Mouse (Mus musculus) embryonic facial prominence, embryonic 11.5 days (tissue): ENCODE measurements at regions not wholly inside any gene's neighbourhood (a gene's known extent, or its start where the extent isn't known, plus 50 kb on each side); places are given as distances from the start of the nearest gene placed in this dataset.

Experiments used
- ATAC-seq: fragments of 200-750 bp; cut with Nextera tagmentation; replicated peaks from 2 replicates; pipeline ENCODE4 v1.8.0; 2017; ENCODE audit warnings: low read depth; ENCODE audit not compliant: insufficient number of reproducible peaks, low FRiP score, low TSS enrichment
- DNase-seq: peaks from one replicate; pipeline ENCODE4 v3.0.0-alpha.2; 2015; ENCODE audit warnings: low spot score
- H3K27ac ChIP-seq: fragments of 300-500 bp; sonication (generic); replicated peaks from 2 replicates; pipeline ENCODE4 v1.5.1; 2014; ENCODE audit warnings: mild to moderate bottlenecking, low read depth, low read length, control low read depth
- H3K27me3 ChIP-seq: fragments of 300-500 bp; sonication (generic); 2 replicates; pipeline ENCODE4 v1.6.1; 2014; ENCODE audit warnings: mild to moderate bottlenecking, low read length, moderate library complexity, mixed read lengths; ENCODE audit not compliant: control insufficient read depth, insufficient read depth
- H3K36me3 ChIP-seq: fragments of 300-500 bp; sonication (generic); replicated peaks from 2 replicates; pipeline ENCODE4 v1.6.1; 2014; ENCODE audit warnings: low read depth, mild to moderate bottlenecking, low read length, moderate library complexity, mixed read lengths; ENCODE audit not compliant: control insufficient read depth, insufficient read depth
- H3K4me1 ChIP-seq: fragments of 300-500 bp; sonication (generic); 2 replicates; pipeline ENCODE4 v1.6.1; 2014; ENCODE audit warnings: low read length, mixed read lengths; ENCODE audit not compliant: control insufficient read depth, insufficient read depth
- H3K4me2 ChIP-seq: fragments of 300-500 bp; sonication (generic); 2 replicates; pipeline ENCODE4 v1.6.1; 2014; ENCODE audit warnings: low read depth, mild to moderate bottlenecking, control low read depth, low read length, moderate library complexity
- H3K4me3 ChIP-seq: fragments of 300-500 bp; sonication (generic); 2 replicates; pipeline ENCODE4 v1.5.1; 2014; ENCODE audit warnings: low read depth, low read length, control low read depth
- H3K9ac ChIP-seq: fragments of 300-500 bp; sonication (generic); replicated peaks from 2 replicates; pipeline ENCODE4 v1.6.1; 2014; ENCODE audit warnings: mild to moderate bottlenecking, control low read depth, low read length
- H3K9me3 ChIP-seq: fragments of 300-500 bp; sonication (generic); replicated peaks from 2 replicates; pipeline ENCODE4 v1.6.1; 2016; ENCODE audit warnings: mild to moderate bottlenecking, low read length, inconsistent platforms, mixed read lengths; ENCODE audit not compliant: control insufficient read depth
- WGBS: fragments of 180-500 bp; shearing (Covaris S2); extraction: QIAGEN DNeasy Blood & Tissue Kit; methylation state at CpG from one replicate; pipeline ENCODE4 v1.1.7; 2014; 5-methylcytosine and 5-hydroxymethylcytosine counted together

DNA sequence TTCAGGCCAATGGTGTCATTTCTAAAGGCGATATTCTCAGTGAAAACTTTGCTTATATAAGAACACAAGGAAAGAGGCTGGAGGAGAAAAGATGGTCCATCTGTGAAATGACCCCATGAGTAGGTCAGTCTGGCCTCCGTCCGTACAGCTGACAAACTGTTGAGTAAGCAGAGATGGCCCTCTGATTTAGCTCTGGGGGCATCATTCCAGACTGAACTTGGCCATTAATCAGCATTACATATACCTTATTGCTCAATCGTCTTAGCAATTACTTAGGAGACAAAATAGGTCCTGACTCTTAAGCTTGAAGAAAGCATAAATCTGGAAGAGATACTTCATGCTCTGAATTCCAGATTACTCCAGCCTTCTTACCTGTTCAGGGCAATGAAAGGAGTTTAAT lies 132.8 kb upstream of the Noct start:
- Histone ChIP-seq H3K4me1 (no peaks in the 10 kb centered on the region; the same call in 1 of the 2 replicates), H3K27ac (no peak overlapping the region), H3K9ac (no peak overlapping the region), H3K4me2 (no peak overlapping the region), H3K36me3 (no peaks in the 10 kb centered on the region), H3K4me3 (no peak overlapping the region), H3K9me3 (no peaks in the 10 kb centered on the region), H3K27me3 (no peaks in the 10 kb centered on the region)
- DNase-seq (no peak), ATAC-seq (no peak)
- WGBS: 70% methylated on average over 4 of the region's 4 CpGs

DNA sequence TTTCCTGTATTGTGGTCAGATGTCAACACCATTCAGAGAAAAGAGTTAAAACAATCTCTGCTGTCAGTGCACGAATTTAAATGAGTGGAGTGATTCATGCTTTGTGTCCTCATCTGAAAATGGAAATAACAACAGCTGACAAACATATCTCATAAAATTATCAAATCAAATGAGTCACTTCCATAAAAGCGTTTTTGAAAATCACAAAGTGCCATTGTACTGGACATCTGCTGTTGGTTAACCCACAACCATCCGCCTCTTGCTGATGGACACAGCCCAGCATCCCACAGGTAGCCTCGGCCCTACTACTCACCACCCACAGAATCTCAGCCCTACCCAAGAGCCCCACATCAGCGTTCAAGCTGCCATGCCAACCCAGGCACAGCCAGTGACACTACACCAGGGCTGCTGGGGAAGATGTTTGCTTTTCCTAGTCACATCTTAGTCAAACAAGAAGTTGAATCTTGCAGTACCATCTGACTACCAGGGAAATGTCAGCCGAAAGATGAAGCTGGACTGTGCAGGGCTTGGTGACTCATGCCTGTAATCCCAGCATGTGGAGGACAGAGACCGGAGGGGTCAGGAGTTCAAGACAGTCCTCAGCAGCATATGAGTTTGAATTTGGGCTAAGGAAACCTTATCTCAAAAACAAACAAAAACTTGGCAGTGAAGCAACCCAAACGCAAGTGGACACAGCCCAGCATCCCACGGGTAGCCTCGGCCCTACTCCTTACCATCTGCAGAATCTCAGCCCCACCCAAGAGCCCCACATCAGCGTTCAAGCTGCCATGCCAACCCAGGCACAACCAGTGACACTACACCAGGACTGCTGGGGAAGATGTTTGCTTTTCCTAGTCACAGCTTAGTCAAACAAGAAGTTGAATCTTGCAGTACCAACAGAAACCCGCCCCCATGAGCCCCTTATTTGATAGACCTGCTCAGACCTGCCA lies 131.9 kb upstream of the Noct start:
- 66% methylated on average over 12 of the region's 12 CpGs for WGBS
- no peak overlapping the region for H3K4me3 ChIP-seq
- no peaks in the 10 kb centered on the region; the same call in 1 of the 2 replicates for H3K4me1 ChIP-seq
- no peak overlapping the region for H3K9ac ChIP-seq
- H3K27ac ChIP-seq: no peak overlapping the region
- H3K36me3 ChIP-seq: no peaks in the 10 kb centered on the region
- DNase-seq: no peak
- no peak overlapping the region for H3K4me2 ChIP-seq
- ATAC-seq: no peak
- H3K9me3 ChIP-seq: no peaks in the 10 kb centered on the region
- no peaks in the 10 kb centered on the region for H3K27me3 ChIP-seq

- H3K9me3 ChIP-seq: no peaks in the 10 kb centered on the region
- WGBS: 40% methylated on average over 14 of the region's 14 CpGs
- no peak for ATAC-seq
- H3K4me2 ChIP-seq: no peak overlapping the region
- H3K27ac ChIP-seq: no peak overlapping the region
- H3K4me3 ChIP-seq: no peak overlapping the region
- no peaks in the 10 kb centered on the region for H3K36me3 ChIP-seq
- DNase-seq: no peak
- no peaks in the 10 kb centered on the region for H3K4me1 ChIP-seq
- no peaks in the 10 kb centered on the region for H3K27me3 ChIP-seq
- H3K9ac ChIP-seq: no peak overlapping the region
Measured at GRCm38 (mm10) chr3:51095847-51096447, 128.3 kb upstream of the Noct start.

- 36% methylated on average over 6 of the region's 6 CpGs for WGBS
- Histone ChIP-seq H3K4me1 (no peaks in the 10 kb centered on the region), H3K9ac (no peak overlapping the region), H3K9me3 (no peaks in the 10 kb centered on the region), H3K4me3 (no peak overlapping the region), H3K27me3 (no peaks in the 10 kb centered on the region), H3K4me2 (no peak overlapping the region), H3K36me3 (no peaks in the 10 kb centered on the region), H3K27ac (no peak overlapping the region)
- no peak for DNase-seq
- no peak for ATAC-seq
Measured at GRCm38 (mm10) chr3:51096545-51096944, 127.7 kb upstream of the Noct start.

GRCm38 (mm10) chr3:51097362-51097761 lies 126.9 kb upstream of the Noct start:
- H3K36me3 ChIP-seq: no peaks in the 10 kb centered on the region
- no peaks in the 10 kb centered on the region for H3K27me3 ChIP-seq
- H3K4me3 ChIP-seq: no peak overlapping the region
- no peak overlapping the region for H3K9ac ChIP-seq
- ATAC-seq (no peak), DNase-seq (no peak)
- WGBS: 85% methylated on average over 10 of the region's 10 CpGs
- H3K27ac ChIP-seq: no peak overlapping the region
- H3K4me2 ChIP-seq: no peak overlapping the region
- H3K4me1 ChIP-seq: no peaks in the 10 kb centered on the region
- no peaks in the 10 kb centered on the region for H3K9me3 ChIP-seq

DNA sequence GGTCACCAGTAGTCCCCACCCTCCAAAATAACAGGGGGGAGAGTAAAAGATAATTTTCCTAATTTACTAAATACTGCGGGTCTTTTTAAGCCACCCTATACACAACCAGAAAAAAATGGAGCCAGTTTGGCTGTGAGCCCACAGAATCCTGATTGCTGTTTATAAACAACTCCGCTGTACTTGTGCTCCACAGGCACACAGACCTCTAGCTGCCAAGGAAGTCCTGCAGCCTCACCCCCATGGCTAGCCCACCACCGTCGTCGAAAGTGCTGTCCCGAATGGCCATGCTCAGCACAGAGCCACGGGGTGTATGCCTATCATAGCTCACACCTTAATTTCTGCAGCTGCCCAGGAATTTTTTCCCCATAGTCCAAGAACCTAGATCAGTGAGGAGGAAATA lies 124.3 kb upstream of the Noct start:
- H3K4me1 ChIP-seq: no peaks in the 10 kb centered on the region
- H3K4me2 ChIP-seq: no peak overlapping the region
- WGBS: 93% methylated on average over 7 of the region's 7 CpGs
- H3K4me3 ChIP-seq: no peak overlapping the region
- no peaks in the 10 kb centered on the region for H3K36me3 ChIP-seq
- H3K9me3 ChIP-seq: no peaks in the 10 kb centered on the region
- H3K27me3 ChIP-seq: no peaks in the 10 kb centered on the region
- no peak overlapping the region for H3K9ac ChIP-seq
- ATAC-seq (no peak), DNase-seq (no peak)
- H3K27ac ChIP-seq: no peak overlapping the region

DNA sequence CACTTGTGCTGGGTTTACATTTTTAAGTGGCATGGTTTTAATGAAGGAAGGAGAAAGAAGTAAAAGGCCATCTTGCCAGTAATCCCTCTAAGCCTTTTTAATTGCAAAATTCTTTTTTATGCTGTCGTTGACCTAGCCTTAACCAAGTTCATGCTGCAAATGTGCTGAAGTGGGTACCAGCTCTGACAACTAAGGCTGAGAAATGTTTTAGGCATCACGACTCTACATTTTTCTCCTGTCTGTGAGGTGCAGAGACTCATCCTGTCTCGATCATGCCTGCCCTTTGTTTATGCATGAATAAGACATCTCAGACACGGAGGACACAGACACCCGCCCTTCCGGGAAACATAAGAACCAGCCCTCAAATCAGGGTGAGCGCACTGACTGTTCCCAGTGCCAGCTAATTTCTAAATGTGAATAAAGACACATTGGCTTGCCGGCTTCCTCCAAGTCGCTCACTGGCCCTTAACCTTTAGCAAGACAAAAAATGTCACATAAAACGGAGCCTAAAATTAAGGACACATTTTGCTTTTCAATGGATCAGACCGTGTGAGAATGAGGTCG lies 115.5 kb upstream of the Noct start:
- no peaks in the 10 kb centered on the region for H3K27me3 ChIP-seq
- no peak overlapping the region for H3K4me3 ChIP-seq
- 31% methylated on average over 12 of the region's 12 CpGs for WGBS
- H3K9me3 ChIP-seq: no peaks in the 10 kb centered on the region
- H3K4me2 ChIP-seq: no peak overlapping the region
- no peak overlapping the region for H3K9ac ChIP-seq
- H3K4me1 ChIP-seq: no peaks in the 10 kb centered on the region
- ATAC-seq: no peak
- H3K27ac ChIP-seq: no peak overlapping the region
- DNase-seq: no peak
- no peaks in the 10 kb centered on the region for H3K36me3 ChIP-seq

GRCm38 (mm10) chr3:51111241-51111640 lies 113.0 kb upstream of the Noct start:
- Histone ChIP-seq H3K9me3 (no peaks in the 10 kb centered on the region), H3K27ac (no peak overlapping the region), H3K36me3 (no peaks in the 10 kb centered on the region), H3K4me2 (no peak overlapping the region), H3K9ac (no peak overlapping the region), H3K4me3 (no peak overlapping the region), H3K27me3 (no peaks in the 10 kb centered on the region), H3K4me1 (no peaks in the 10 kb centered on the region)
- ATAC-seq (no peak), DNase-seq (no peak)
- 91% methylated on average over 11 of the region's 11 CpGs for WGBS
